Mouse (Mus musculus) liver, embryonic 14.5 days (tissue): ENCODE measurements at regions not wholly inside any gene's neighbourhood (a gene's known extent, or its start where the extent isn't known, plus 50 kb on each side); places are given as distances from the start of the nearest gene placed in this dataset.

Experiments
- CTCF ChIP-seq: IDR thresholded peaks from 2 replicates; pipeline ENCODE4 v1.5.1; 2016; ENCODE audit warnings: antibody characterized with exemption, low read depth, control low read depth
- EP300 ChIP-seq: IDR thresholded peaks from 2 replicates; pipeline ENCODE4 v1.6.1; 2016; ENCODE audit warnings: antibody characterized with exemption, low read depth

DNA sequence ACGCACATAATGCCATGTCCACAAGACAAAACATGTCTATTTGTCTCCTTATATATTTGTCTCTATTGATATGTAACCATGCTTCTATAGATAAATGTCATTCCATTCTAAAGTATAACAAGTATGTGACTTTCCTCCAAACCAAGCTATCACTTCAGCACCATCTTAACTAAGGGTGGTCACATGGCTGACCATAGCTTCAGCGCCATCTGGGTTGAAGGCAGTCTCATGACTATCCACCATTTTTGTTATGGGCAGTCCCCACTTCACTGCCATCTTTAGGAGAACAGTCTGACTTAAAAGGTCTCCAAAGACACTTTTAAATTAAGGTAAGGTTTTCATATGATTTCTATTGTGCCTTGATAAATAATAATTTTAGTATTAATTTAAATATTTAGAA lies 554.1 kb upstream of the Intu start:
- TF ChIP-seq CTCF (no peak), EP300 (no peak)
